Mouse (Mus musculus): ENCODE data around the gene Pdcd2l. TPM values are rescaled to one million over a fixed set of nuclear protein-coding genes. Genes with fewer than 3 reads are reported as not detected.

Pdcd2l gene
- polyA plus RNA-seq, 1 experiment from 2014 or later: 55.9 TPM

DNA sequence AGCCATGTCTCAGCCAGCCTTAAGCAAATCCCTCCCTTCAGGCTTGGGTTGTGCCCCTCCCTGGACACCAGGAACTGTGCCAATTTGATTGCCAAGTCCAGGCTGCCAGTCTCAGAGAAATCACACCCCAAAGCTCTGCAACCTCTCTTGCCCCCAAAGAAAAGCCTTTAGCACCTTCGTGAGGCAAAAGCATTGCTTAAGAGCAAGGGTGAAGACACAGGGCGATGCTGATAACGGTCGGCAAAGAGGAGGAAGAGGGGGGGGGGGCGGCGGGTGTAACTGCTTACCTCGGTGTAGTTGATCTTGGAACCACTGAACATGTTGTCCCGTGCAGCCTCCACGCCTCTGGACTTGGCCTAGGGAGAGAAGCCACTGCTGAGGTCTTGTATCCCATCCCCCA is 32.2 kb upstream of the Pdcd2l start:
- no peak overlapping the region for H3K9ac ChIP-seq
- ATAC-seq: no peak
- peaks cover 34% of the 10 kb centered on the region for H3K4me1 ChIP-seq (replicated peaks)

DNA sequence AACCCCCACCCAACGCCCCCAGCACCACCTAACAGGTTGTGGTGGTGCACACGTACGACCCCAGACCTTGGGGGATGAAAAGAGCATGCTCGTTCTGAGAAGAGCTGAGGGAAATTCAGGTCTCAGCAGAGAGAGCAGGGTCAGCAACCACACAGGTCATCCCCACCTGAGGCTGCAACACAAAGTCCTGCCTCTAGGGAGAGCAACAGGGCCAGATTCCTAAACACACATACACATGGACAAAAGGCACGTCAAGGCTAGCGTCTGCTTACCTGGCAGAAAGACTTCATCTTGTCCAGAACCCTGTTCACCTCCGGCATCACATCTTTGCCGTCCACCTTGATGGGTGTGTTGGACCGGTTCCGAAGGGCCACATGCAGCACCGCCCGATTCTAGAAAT is 30.4 kb upstream of the Pdcd2l start:
- Histone ChIP-seq H3K4me2 (replicated peaks) (peak overlapping the region; percentile 79), H3K36me3 (peaks cover 33% of the 10 kb centered on the region)
- WGBS: 86% methylated on average over 12 of the region's 12 CpGs

More for the DNA sequence above, 32.2 kb upstream of the Pdcd2l start:
- Histone ChIP-seq H3K9me3 (no peaks in the 10 kb centered on the region), H3K27me3 (replicated peaks) (no peaks in the 10 kb centered on the region), H3K4me3 (replicated peaks) (peak overlapping the region; percentile 77), H3K27ac (no peak overlapping the region), H3K4me2 (replicated peaks) (peak overlapping the region; percentile 79), H3K36me3 (peaks cover 18% of the 10 kb centered on the region; the same call in 1 of the 2 replicates)
- WGBS: 47% methylated on average over 9 of the region's 9 CpGs

DNA sequence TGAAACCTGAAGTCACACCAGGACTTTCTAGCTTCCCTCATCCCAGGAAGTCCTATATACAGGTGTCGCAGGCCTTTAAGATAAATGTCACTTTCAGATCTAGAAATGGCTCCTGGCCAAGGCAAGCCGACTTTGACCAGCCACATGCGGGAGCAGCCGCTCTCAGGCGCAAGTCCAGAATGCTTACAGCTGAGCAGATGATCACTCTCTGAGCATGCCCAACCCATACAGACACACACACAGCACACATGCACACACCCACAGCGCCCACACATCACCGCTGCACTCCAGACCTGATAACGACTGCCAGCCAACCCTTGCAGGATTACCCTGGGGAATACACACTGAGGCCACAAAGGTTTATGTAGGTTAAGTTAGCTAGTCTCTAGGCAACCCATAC is 29.6 kb upstream of the Pdcd2l start:
- H3K36me3 ChIP-seq: peaks cover 39% of the 10 kb centered on the region
- H3K4me3 ChIP-seq (replicated peaks): no peak overlapping the region; the same call in 1 of the 2 replicates
- H3K4me2 ChIP-seq (replicated peaks): peak overlapping the region; percentile 79
- ATAC-seq: peak; percentile 26
- no peak overlapping the region for H3K9ac ChIP-seq
- WGBS: 58% methylated on average over 8 of the region's 8 CpGs
- H3K27me3 ChIP-seq (replicated peaks): no peaks in the 10 kb centered on the region
- no peaks in the 10 kb centered on the region for H3K9me3 ChIP-seq
- H3K27ac ChIP-seq: no peak overlapping the region
- peaks cover 28% of the 10 kb centered on the region for H3K4me1 ChIP-seq (replicated peaks)

More for the DNA sequence above, 30.4 kb upstream of the Pdcd2l start:
- Histone ChIP-seq H3K9me3 (no peaks in the 10 kb centered on the region), H3K9ac (no peak overlapping the region), H3K27me3 (replicated peaks) (no peaks in the 10 kb centered on the region), H3K4me1 (replicated peaks) (peaks cover 28% of the 10 kb centered on the region), H3K27ac (no peak overlapping the region), H3K4me3 (replicated peaks) (no peak overlapping the region)
- no peak for ATAC-seq

DNA sequence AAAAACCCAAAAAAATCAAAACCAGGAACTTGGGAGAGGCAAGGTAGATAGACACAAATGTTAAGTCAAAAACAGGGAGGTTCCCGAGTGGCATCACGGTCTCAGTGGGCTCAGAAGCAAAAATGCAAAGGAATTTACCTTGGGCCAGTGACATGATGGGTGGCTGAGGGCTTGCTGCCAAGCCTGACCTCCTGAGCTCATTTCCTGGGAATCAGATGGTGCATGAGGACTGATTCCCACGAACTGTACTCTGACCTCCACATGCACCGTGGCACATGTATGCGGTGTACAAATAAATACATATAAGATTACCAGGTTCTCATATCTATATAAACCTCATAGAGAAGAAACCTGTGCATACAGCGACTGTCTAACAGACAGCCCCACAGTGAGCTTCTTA is 27.8 kb upstream of the Pdcd2l start:
- 93% methylated on average over 6 of the region's 6 CpGs for WGBS

DNA sequence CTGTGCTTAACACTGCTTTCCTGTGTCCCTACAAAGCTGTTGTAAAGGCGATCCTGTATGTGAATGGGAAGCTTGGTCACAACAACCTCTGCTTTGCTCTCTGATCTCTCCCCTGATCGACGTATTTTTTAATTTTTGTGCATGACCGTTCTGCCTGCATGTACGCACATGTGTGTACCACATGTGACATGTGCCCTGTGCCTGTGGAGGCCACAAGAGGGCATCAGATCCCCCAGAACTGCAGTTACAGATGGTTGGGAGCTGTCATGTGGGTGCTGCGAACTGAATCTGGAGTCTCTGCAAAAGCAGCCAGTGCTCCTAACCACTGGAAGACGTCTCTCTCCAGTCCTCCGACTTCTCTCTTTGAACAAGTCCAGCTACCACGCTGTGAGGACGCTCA is 25.9 kb upstream of the Pdcd2l start:
- 96% methylated on average over 10 of the region's 10 CpGs for WGBS
- H3K4me3 ChIP-seq (replicated peaks): no peak overlapping the region
- peaks cover 17% of the 10 kb centered on the region for H3K4me1 ChIP-seq (replicated peaks)
- H3K4me2 ChIP-seq (replicated peaks): no peak overlapping the region
- H3K9me3 ChIP-seq: no peaks in the 10 kb centered on the region
- ATAC-seq: no peak
- H3K9ac ChIP-seq: no peak overlapping the region
- no peak overlapping the region for H3K27ac ChIP-seq
- H3K27me3 ChIP-seq (replicated peaks): no peaks in the 10 kb centered on the region
- peaks cover 67% of the 10 kb centered on the region for H3K36me3 ChIP-seq

More for the DNA sequence above, 27.8 kb upstream of the Pdcd2l start:
- Histone ChIP-seq H3K36me3 (peaks cover 52% of the 10 kb centered on the region), H3K4me1 (replicated peaks) (peaks cover 25% of the 10 kb centered on the region), H3K9me3 (no peaks in the 10 kb centered on the region), H3K4me2 (replicated peaks) (no peak overlapping the region), H3K9ac (no peak overlapping the region), H3K27ac (no peak overlapping the region), H3K27me3 (replicated peaks) (no peaks in the 10 kb centered on the region), H3K4me3 (replicated peaks) (no peak overlapping the region)
- ATAC-seq: no peak

DNA sequence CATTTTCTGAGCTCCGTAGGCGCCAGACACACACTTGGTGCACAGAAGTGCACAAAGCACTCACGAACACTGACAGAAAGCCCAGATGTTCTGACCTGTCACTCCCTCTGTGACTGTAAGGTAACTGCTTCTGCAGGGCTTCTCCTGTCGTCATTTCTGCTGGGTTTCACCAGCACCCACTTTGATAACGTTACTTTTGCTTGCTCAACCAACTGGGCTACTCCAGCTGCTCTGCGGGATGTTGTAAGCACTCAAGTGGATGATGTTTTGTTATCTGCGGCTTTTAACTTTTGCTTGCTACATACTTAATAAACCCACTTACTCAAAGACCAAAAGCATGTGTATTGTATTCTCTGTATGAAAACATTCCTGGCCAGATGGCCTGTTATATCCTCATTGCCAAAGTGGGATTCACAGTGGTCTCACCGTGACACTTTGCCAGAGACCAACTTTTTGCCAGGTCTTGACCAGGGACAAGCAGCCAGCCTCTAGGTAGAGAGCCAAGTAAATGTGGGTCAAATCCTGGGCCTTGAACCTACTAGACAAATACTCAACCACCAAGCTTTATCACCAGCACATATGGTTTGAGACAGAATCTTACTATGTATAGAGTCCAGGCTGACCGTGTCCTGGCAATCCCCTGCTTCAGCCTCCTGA is 25.3 kb upstream of the Pdcd2l start:
- no peaks in the 10 kb centered on the region for H3K9me3 ChIP-seq
- H3K36me3 ChIP-seq: peaks cover 71% of the 10 kb centered on the region
- H3K27me3 ChIP-seq (replicated peaks): no peaks in the 10 kb centered on the region
- H3K9ac ChIP-seq: no peak overlapping the region
- H3K4me3 ChIP-seq (replicated peaks): no peak overlapping the region
- peaks cover 12% of the 10 kb centered on the region for H3K4me1 ChIP-seq (replicated peaks)
- ATAC-seq: no peak
- 92% methylated on average over 9 of the region's 9 CpGs for WGBS
- no peak overlapping the region for H3K4me2 ChIP-seq (replicated peaks)
- no peak overlapping the region for H3K27ac ChIP-seq

DNA sequence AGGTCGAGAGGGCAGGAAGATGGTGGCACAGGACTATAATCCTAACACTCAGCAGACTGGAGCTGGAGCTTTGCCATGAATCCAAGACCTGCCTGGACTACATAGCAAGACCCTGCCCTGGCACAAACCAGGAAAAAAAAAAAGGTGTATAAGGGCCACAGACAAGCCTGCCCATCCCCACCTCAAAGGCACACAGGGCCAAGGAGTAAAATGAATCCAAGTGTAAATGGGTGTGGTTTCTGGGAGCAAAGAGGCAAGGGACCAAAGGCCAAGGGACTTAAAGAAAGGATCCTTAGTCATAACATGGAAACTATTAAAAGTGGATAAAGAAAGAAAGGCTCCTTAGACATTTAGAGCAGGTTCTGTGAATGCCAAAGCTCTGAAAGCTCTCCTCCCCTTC is 22.0 kb upstream of the Pdcd2l start:
- H3K36me3 ChIP-seq: peaks cover 81% of the 10 kb centered on the region
- WGBS: 61% methylated on average over 1 of the region's 1 CpGs
- H3K9me3 ChIP-seq: no peaks in the 10 kb centered on the region
- H3K27me3 ChIP-seq (replicated peaks): no peaks in the 10 kb centered on the region
- no peak overlapping the region for H3K4me3 ChIP-seq (replicated peaks)
- no peak overlapping the region for H3K4me2 ChIP-seq (replicated peaks)
- no peak overlapping the region for H3K27ac ChIP-seq
- H3K9ac ChIP-seq: no peak overlapping the region
- 0 out of 2 replicates have a peak, but pooled peaks have one; percentile 32 for ATAC-seq
- H3K4me1 ChIP-seq (replicated peaks): 0 out of 2 replicates have a peak, but pooled peaks cover 4% of the 10 kb centered on the region

DNA sequence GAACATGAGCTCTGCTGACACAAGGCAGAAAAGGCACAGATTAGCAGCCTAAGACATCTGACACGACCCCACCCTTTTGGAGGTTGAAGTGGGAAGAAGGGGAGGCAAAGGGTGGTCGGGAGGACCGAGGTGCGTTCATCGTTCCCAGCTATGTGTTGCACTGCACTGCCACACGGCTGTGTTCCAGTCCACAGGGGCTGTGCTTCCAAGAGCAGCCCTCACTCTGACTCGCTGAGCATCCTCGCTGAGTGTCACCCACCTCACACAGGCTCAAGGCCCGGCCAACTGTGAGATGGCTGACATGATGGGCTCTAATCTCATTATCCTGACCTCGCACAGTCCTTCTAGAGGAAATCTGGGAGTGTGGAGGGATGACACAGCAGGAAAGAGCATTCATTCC is 20.0 kb upstream of the Pdcd2l start:
- no peak for ATAC-seq
- Histone ChIP-seq H3K27ac (no peak overlapping the region), H3K9me3 (no peaks in the 10 kb centered on the region), H3K4me2 (replicated peaks) (no peak overlapping the region), H3K4me1 (replicated peaks) (0 out of 2 replicates have a peak, but pooled peaks cover 4% of the 10 kb centered on the region), H3K27me3 (replicated peaks) (no peaks in the 10 kb centered on the region), H3K4me3 (replicated peaks) (no peak overlapping the region), H3K9ac (no peak overlapping the region), H3K36me3 (peaks cover 78% of the 10 kb centered on the region)
- whole genome bisulfite sequencing: 91% methylated on average over 10 of the region's 10 CpGs

DNA sequence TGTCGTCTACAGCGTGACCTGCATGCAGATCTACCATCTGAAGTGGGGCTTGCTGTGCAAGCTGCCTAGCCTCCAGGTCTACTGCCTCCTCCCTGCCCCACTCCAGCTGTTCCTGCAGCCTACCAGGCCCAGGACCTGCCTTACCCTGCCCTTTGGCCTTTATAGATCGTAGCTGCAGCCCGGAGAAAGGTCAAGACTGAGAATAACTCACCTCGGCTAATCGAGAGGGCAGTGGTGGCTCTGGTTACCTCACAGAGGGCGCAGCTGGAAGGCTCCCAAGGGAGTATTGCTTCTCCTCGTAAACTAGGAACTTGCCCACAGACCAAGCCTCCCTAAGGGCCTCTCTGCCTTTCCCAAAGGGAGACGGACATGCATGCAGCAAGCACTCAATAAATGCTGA is 19.0 kb upstream of the Pdcd2l start:
- 0 out of 2 replicates have a peak, but pooled peaks have one; percentile 6 for ATAC-seq
- no peak overlapping the region for H3K4me3 ChIP-seq (replicated peaks)
- H3K27me3 ChIP-seq (replicated peaks): no peaks in the 10 kb centered on the region
- H3K27ac ChIP-seq: no peak overlapping the region
- 83% methylated on average over 9 of the region's 9 CpGs for WGBS
- H3K4me1 ChIP-seq (replicated peaks): 0 out of 2 replicates have a peak, but pooled peaks cover 4% of the 10 kb centered on the region
- H3K9ac ChIP-seq: no peak overlapping the region
- peaks cover 80% of the 10 kb centered on the region for H3K36me3 ChIP-seq
- H3K9me3 ChIP-seq: no peaks in the 10 kb centered on the region
- no peak overlapping the region for H3K4me2 ChIP-seq (replicated peaks)

DNA sequence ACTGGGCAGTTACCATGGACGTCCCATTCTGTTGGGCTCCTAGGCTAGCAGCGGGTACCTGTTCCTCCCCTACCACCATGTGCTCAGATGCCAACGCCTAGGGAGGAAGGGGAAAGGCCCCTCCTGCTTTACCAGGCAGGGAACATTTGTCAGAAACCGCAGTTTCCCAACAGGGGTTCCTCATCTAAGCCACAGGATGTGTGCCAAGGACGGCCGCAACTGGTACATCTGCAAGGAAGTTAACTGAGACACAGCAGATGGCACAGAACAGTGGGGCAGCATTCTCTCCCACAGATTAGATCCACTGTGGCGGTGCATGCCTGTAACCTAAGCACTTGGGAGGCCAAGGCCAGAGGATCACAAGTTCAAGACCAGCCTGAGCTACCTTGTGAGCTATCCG is 18.2 kb upstream of the Pdcd2l start:
- Histone ChIP-seq H3K27ac (no peak overlapping the region), H3K9ac (no peak overlapping the region), H3K4me2 (replicated peaks) (no peak overlapping the region), H3K9me3 (no peaks in the 10 kb centered on the region), H3K36me3 (peaks cover 80% of the 10 kb centered on the region), H3K27me3 (replicated peaks) (no peaks in the 10 kb centered on the region), H3K4me3 (replicated peaks) (no peak overlapping the region), H3K4me1 (replicated peaks) (0 out of 2 replicates have a peak, but pooled peaks cover 4% of the 10 kb centered on the region)
- 91% methylated on average over 8 of the region's 8 CpGs for WGBS
- no peak for ATAC-seq

DNA sequence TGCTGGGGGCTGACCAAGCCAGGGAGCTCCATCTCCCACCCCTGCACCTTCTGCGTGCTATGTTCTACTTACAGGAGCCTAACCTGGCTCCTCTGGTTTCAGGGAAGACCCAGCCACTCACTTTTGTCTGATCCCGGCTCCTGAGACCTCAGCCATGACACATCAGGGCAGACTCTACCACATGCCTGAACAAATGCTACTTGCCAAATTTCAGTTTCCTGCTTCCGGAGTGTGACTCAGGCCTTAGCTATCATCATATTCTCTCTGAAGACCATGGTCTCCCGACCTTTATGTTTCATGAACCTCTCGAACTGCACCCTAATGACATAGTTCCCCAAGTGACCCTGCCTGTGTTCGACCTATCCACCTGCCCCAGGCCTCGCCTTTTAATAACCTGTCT is 16.8 kb upstream of the Pdcd2l start:
- WGBS: 91% methylated on average over 7 of the region's 7 CpGs
- H3K9me3 ChIP-seq: no peaks in the 10 kb centered on the region
- no peaks in the 10 kb centered on the region for H3K27me3 ChIP-seq (replicated peaks)
- H3K4me3 ChIP-seq (replicated peaks): no peak overlapping the region
- no peak overlapping the region for H3K9ac ChIP-seq
- H3K4me1 ChIP-seq (replicated peaks): no peaks in the 10 kb centered on the region
- H3K36me3 ChIP-seq: peaks cover 78% of the 10 kb centered on the region
- ATAC-seq: no peak
- H3K27ac ChIP-seq: no peak overlapping the region
- no peak overlapping the region for H3K4me2 ChIP-seq (replicated peaks)

DNA sequence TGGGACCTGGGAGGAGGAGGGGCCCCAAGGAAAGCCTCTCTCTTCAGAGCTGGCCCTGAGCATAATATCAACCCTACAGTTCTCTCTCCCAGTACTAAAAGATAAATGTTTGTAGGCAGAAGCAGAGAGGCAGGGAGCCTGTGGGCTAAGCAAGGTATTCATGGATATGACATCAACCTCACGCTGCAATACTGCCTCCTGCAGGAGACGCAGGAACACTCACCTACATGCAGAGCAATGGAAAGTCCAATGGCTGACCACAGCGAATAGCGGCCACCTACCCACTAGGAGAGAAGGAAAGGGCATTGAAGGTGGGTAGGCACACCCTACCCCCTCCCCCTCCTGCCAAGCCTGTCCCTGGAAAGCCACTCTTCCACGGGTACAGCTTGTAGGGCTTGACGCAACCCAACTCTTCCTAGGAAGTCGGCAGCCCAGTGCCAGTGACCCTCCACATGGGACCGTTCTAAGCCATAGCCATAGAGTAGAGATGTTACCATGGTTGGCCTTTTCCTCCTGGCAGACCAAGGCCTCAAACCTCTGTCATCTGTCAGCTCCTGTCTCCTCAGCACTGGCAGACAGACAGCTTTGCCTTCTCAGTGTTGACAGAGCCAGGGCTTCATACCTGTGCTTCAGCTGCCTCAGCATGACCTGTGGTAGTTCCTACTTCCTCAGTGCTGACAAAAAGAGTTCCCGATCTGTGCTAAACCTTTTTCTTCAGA is 11.7 kb upstream of the Pdcd2l start:
- no peak for ATAC-seq
- Histone ChIP-seq H3K27me3 (replicated peaks) (no peaks in the 10 kb centered on the region), H3K27ac (no peak overlapping the region), H3K4me1 (replicated peaks) (no peaks in the 10 kb centered on the region), H3K9ac (no peak overlapping the region), H3K4me3 (replicated peaks) (no peak overlapping the region), H3K9me3 (no peaks in the 10 kb centered on the region), H3K36me3 (peaks cover 77% of the 10 kb centered on the region), H3K4me2 (replicated peaks) (no peak overlapping the region)
- 91% methylated on average over 9 of the region's 9 CpGs for WGBS
